Mouse (Mus musculus) forebrain, embryonic 13.5 days (tissue): ENCODE data around the gene Gas1. TPM values are rescaled to one million over a fixed set of nuclear protein-coding genes. Genes with fewer than 3 reads are reported as not detected.

Source experiments
- ATAC-seq: fragments of 200-750 bp; cut with Nextera tagmentation; 2 replicates; pipeline ENCODE4 v1.8.0; 2017
- H3K27ac ChIP-seq: fragments of 300-500 bp; sonication (generic); 2 replicates; pipeline ENCODE4 v1.5.1; 2015; ENCODE audit warnings: inconsistent platforms, mild to moderate bottlenecking, moderate library complexity
- H3K27me3 ChIP-seq: fragments of 300-500 bp; sonication (generic); 2 replicates; pipeline ENCODE4 v1.6.1; 2015; ENCODE audit warnings: mild to moderate bottlenecking, inconsistent platforms
- H3K36me3 ChIP-seq: fragments of 300-500 bp; sonication (generic); 2 replicates; pipeline ENCODE4 v1.6.1; 2015; ENCODE audit warnings: mild to moderate bottlenecking, inconsistent platforms; ENCODE audit not compliant: poor library complexity, severe bottlenecking
- H3K4me1 ChIP-seq: fragments of 300-500 bp; sonication (generic); 2 replicates; pipeline ENCODE4 v1.6.1; 2015; ENCODE audit warnings: inconsistent platforms
- H3K4me2 ChIP-seq: fragments of 300-500 bp; sonication (generic); 2 replicates; pipeline ENCODE4 v1.6.1; 2015; ENCODE audit warnings: inconsistent platforms, mild to moderate bottlenecking, moderate library complexity
- H3K4me3 ChIP-seq: fragments of 300-500 bp; sonication (generic); 2 replicates; pipeline ENCODE4 v1.5.1; 2015; ENCODE audit warnings: mild to moderate bottlenecking, inconsistent platforms
- H3K9ac ChIP-seq: fragments of 300-500 bp; sonication (generic); 2 replicates; pipeline ENCODE4 v1.6.1; 2015; ENCODE audit warnings: mild to moderate bottlenecking, inconsistent platforms
- H3K9me3 ChIP-seq: fragments of 300-500 bp; sonication (generic); replicated peaks from 2 replicates; pipeline ENCODE4 v1.6.1; 2016; ENCODE audit warnings: inconsistent platforms
- WGBS: fragments of 180-500 bp; shearing (Covaris S2); methylation state at CpG from one replicate; pipeline ENCODE4 v1.1.7; 2015; 5-methylcytosine and 5-hydroxymethylcytosine counted together
- polyA plus RNA-seq: library from polyadenylated mRNA; unstranded; fragments of >200 nt; fragmentation: Nextera tagmentation; extraction: Ambion mirVana; gene quantifications from 2 replicates; pipeline ENCODE4 v1.2.1, GENCODE M21; 2015

The Gas1 gene
- polyA plus RNA-seq, 1 experiment from 2014 or later: 51.6 TPM

- H3K9me3 ChIP-seq: no peaks in the 10 kb centered on the region
- ATAC-seq: no peak
- H3K4me1 ChIP-seq: peaks cover 35% of the 10 kb centered on the region
- no peaks in the 10 kb centered on the region for H3K36me3 ChIP-seq
- H3K9ac ChIP-seq: no peak overlapping the region
- H3K4me3 ChIP-seq: no peak overlapping the region
- WGBS: 94% methylated on average over 5 of the region's 5 CpGs
- H3K27ac ChIP-seq: no peak overlapping the region
- no peak overlapping the region for H3K4me2 ChIP-seq
- H3K27me3 ChIP-seq: no peaks in the 10 kb centered on the region
These were observed 42.7 kb downstream of the Gas1 start for GRCm38 (mm10) chr13:60134439-60134799.

- WGBS: 10% methylated on average over 10 of the region's 10 CpGs
- H3K27me3 ChIP-seq: no peaks in the 10 kb centered on the region
- ATAC-seq: peak; percentile 78; the same call in 1 of the 2 replicates
- no peak overlapping the region for H3K4me3 ChIP-seq
- no peak overlapping the region for H3K9ac ChIP-seq
- H3K27ac ChIP-seq: peak overlapping the region; percentile 53
- H3K4me1 ChIP-seq: peaks cover 35% of the 10 kb centered on the region
- H3K36me3 ChIP-seq: no peaks in the 10 kb centered on the region
- no peaks in the 10 kb centered on the region for H3K9me3 ChIP-seq
- H3K4me2 ChIP-seq: no peak overlapping the region
These were observed 43.3 kb downstream of the Gas1 start for GRCm38 (mm10) chr13:60133716-60134438.

- ATAC-seq: no peak
- Histone ChIP-seq H3K4me3 (no peak overlapping the region), H3K9me3 (no peaks in the 10 kb centered on the region), H3K9ac (no peak overlapping the region), H3K27me3 (peaks cover 9% of the 10 kb centered on the region; the same call in 1 of the 2 replicates), H3K4me1 (peaks cover 47% of the 10 kb centered on the region), H3K27ac (no peak overlapping the region), H3K4me2 (no peak overlapping the region), H3K36me3 (no peaks in the 10 kb centered on the region)
- 50% methylated on average over 13 of the region's 13 CpGs for WGBS
These were observed 45.4 kb downstream of the Gas1 start for GRCm38 (mm10) chr13:60131771-60132170.

GRCm38 (mm10) chr13:60129541-60129940, 47.6 kb downstream of the Gas1 start:
- Histone ChIP-seq H3K9ac (no peak overlapping the region), H3K4me1 (peaks cover 67% of the 10 kb centered on the region), H3K27ac (no peak overlapping the region), H3K9me3 (no peaks in the 10 kb centered on the region), H3K27me3 (peaks cover 9% of the 10 kb centered on the region; the same call in 1 of the 2 replicates), H3K4me3 (no peak overlapping the region), H3K36me3 (no peaks in the 10 kb centered on the region), H3K4me2 (no peak overlapping the region)
- ATAC-seq: no peak
- 67% methylated on average over 9 of the region's 9 CpGs for WGBS

GRCm38 (mm10) chr13:60126338-60126737, 50.8 kb downstream of the Gas1 start:
- peak overlapping the region; percentile 80 for H3K27ac ChIP-seq
- H3K36me3 ChIP-seq: no peaks in the 10 kb centered on the region
- H3K9me3 ChIP-seq: no peaks in the 10 kb centered on the region
- no peak overlapping the region for H3K4me3 ChIP-seq
- H3K4me2 ChIP-seq: peak overlapping the region; percentile 47
- ATAC-seq: no peak
- H3K4me1 ChIP-seq: peaks cover 61% of the 10 kb centered on the region
- H3K9ac ChIP-seq: no peak overlapping the region
- WGBS: 52% methylated on average over 19 of the region's 19 CpGs
- peaks cover 13% of the 10 kb centered on the region for H3K27me3 ChIP-seq

- H3K27ac ChIP-seq: peak overlapping the region; percentile 80
- peak; percentile 50 for ATAC-seq
- WGBS: 6% methylated on average over 13 of the region's 13 CpGs
- 0 out of 2 replicates have a peak overlapping the region, but pooled peaks have one; percentile 1 for H3K9ac ChIP-seq
- H3K4me1 ChIP-seq: peaks cover 61% of the 10 kb centered on the region
- H3K36me3 ChIP-seq: no peaks in the 10 kb centered on the region
- no peaks in the 10 kb centered on the region for H3K9me3 ChIP-seq
- H3K4me2 ChIP-seq: peak overlapping the region; percentile 47
- H3K27me3 ChIP-seq: peaks cover 13% of the 10 kb centered on the region
- H3K4me3 ChIP-seq: 0 out of 2 replicates have a peak overlapping the region, but pooled peaks have one; percentile 2
These were observed 51.5 kb downstream of the Gas1 start for GRCm38 (mm10) chr13:60125501-60126305.

- H3K4me1 ChIP-seq: peaks cover 61% of the 10 kb centered on the region
- peak overlapping the region; percentile 47 for H3K4me2 ChIP-seq
These were observed 52.1 kb downstream of the Gas1 start for GRCm38 (mm10) chr13:60125020-60125419.

GRCm38 (mm10) chr13:60124456-60124855, 52.7 kb downstream of the Gas1 start:
- Histone ChIP-seq H3K9ac (no peak overlapping the region), H3K4me1 (peaks cover 56% of the 10 kb centered on the region), H3K27ac (no peak overlapping the region), H3K27me3 (peaks cover 17% of the 10 kb centered on the region), H3K4me2 (no peak overlapping the region), H3K9me3 (no peaks in the 10 kb centered on the region), H3K4me3 (no peak overlapping the region), H3K36me3 (no peaks in the 10 kb centered on the region)
- 57% methylated on average over 7 of the region's 7 CpGs for WGBS
- no peak for ATAC-seq

More at GRCm38 (mm10) chr13:60125020-60125419, 52.1 kb downstream of the Gas1 start:
- no peaks in the 10 kb centered on the region for H3K36me3 ChIP-seq
- peaks cover 17% of the 10 kb centered on the region for H3K27me3 ChIP-seq
- no peaks in the 10 kb centered on the region for H3K9me3 ChIP-seq
- WGBS: 13% methylated on average over 3 of the region's 3 CpGs
- ATAC-seq: no peak
- H3K27ac ChIP-seq: no peak overlapping the region
- H3K9ac ChIP-seq: no peak overlapping the region
- H3K4me3 ChIP-seq: no peak overlapping the region
